Mouse (Mus musculus) myocyte (in vitro differentiated cells): Measurements from ENCODE around the gene Plxna1. TPM values are rescaled to one million over a fixed set of nuclear protein-coding genes. Genes with fewer than 3 reads are reported as not detected.

ENCODE experiments used
- H3K27me3 ChIP-seq: one replicate; pipeline ENCODE4 v1.6.1; 2011; ENCODE audit not compliant: control insufficient read depth, insufficient read depth, insufficient read length
- H3K36me3 ChIP-seq: one replicate; pipeline ENCODE4 v1.6.1; 2011; ENCODE audit not compliant: control insufficient read depth, insufficient read depth
- H3K4me2 ChIP-seq: one replicate; pipeline ENCODE4 v1.6.1; 2011; ENCODE audit warnings: low read depth, control low read depth
- H3K4me3 ChIP-seq: one replicate; pipeline ENCODE4 v1.5.1; 2011; ENCODE audit warnings: mild to moderate bottlenecking, control low read depth, moderate library complexity
- H3K79me2 ChIP-seq: one replicate; pipeline ENCODE4 v1.6.1; 2011; ENCODE audit not compliant: control insufficient read depth, insufficient read depth
- H3ac ChIP-seq: one replicate; pipeline ENCODE4 v1.6.1; 2011; ENCODE audit not compliant: control insufficient read depth, insufficient read length
- CEBPB ChIP-seq: IDR thresholded peaks from 2 replicates; pipeline ENCODE4 v1.6.1; 2011; ENCODE audit warnings: mild to moderate bottlenecking, moderate library complexity; ENCODE audit not compliant: poor library complexity, insufficient read depth, severe bottlenecking
- E2F4 ChIP-seq: IDR thresholded peaks from one replicate; pipeline ENCODE4 v1.6.1; 2011; ENCODE audit warnings: mild to moderate bottlenecking, control low read depth, moderate library complexity; ENCODE audit not compliant: insufficient read depth
- MAX ChIP-seq: IDR thresholded peaks from one replicate; pipeline ENCODE4 v1.6.1; 2011; ENCODE audit warnings: low read depth, mild to moderate bottlenecking, control low read depth
- MYOD1 ChIP-seq, 3 experiments: IDR thresholded peaks; one replicate each; pipeline ENCODE4 v1.6.1; 2011; ENCODE audit warnings: control low read depth in 2 of 3, low read depth in 2 of 3, mild to moderate bottlenecking in 2 of 3, moderate library complexity in 1 of 3; ENCODE audit not compliant: insufficient read length in 2 of 3, control insufficient read depth in 1 of 3
- MYOG ChIP-seq, 3 experiments: IDR thresholded peaks; one replicate each; pipeline ENCODE4 v1.6.1; 2011; ENCODE audit warnings: control low read depth in 2 of 3, low read depth in 2 of 3, mild to moderate bottlenecking in 2 of 3; ENCODE audit not compliant: insufficient read length in 2 of 3, control insufficient read depth in 1 of 3, insufficient read depth in 1 of 3
- POLR2A ChIP-seq: IDR thresholded peaks from one replicate; pipeline ENCODE4 v1.6.1; 2011; ENCODE audit warnings: low read depth, mild to moderate bottlenecking, control low read depth, moderate library complexity; ENCODE audit not compliant: insufficient read length
- POLR2AphosphoS2 ChIP-seq: IDR thresholded peaks from one replicate; pipeline ENCODE4 v1.6.1; 2011; ENCODE audit warnings: low read depth, control low read depth; ENCODE audit not compliant: insufficient read length
- REST ChIP-seq: IDR thresholded peaks from one replicate; pipeline ENCODE4 v1.6.1; 2011; ENCODE audit warnings: mild to moderate bottlenecking, control low read depth, moderate library complexity; ENCODE audit not compliant: insufficient read depth, insufficient read length
- SRF ChIP-seq: IDR thresholded peaks from one replicate; pipeline ENCODE4 v1.6.1; 2011; ENCODE audit warnings: low read depth; ENCODE audit not compliant: control insufficient read depth, insufficient read length
- TCF12 ChIP-seq: IDR thresholded peaks from one replicate; pipeline ENCODE4 v1.6.1; 2011; ENCODE audit warnings: mild to moderate bottlenecking, control low read depth; ENCODE audit not compliant: poor library complexity, insufficient read depth, severe bottlenecking
- TCF3 ChIP-seq: IDR thresholded peaks from one replicate; pipeline ENCODE4 v1.6.1; 2011; ENCODE audit warnings: low read depth, control low read depth; ENCODE audit not compliant: insufficient read length
- USF1 ChIP-seq: IDR thresholded peaks from one replicate; pipeline ENCODE4 v1.6.1; 2011; ENCODE audit warnings: low read depth, mild to moderate bottlenecking, control low read depth, moderate library complexity
- polyA plus RNA-seq: library from polyadenylated mRNA; unstranded; fragments of >200 nt; fragmentation: generic; extraction: Trizol; gene quantifications from one replicate; pipeline ENCODE4 v1.2.1, GENCODE M21; 2012; ENCODE audit warnings: missing spikeins

Gene Plxna1
- polyA plus RNA-seq, 1 experiment: 64.4 TPM

- H3K4me2 ChIP-seq: no peak overlapping the region
- TF ChIP-seq MYOD1 (IDR thresholded peaks at IDR 0.05; ENCODE audit: control insufficient read depth in 1 of 3, insufficient read length in 2 of 3, low read depth in 2 of 3): no peak
- no peak for TF ChIP-seq TCF3
- TF ChIP-seq USF1: no peak
- no peak for TF ChIP-seq POLR2A
- no peak for TF ChIP-seq POLR2AphosphoS2
- no peak for TF ChIP-seq SRF
- TF ChIP-seq TCF12: no peak
- no peak for TF ChIP-seq MYOG (IDR thresholded peaks at IDR 0.05; ENCODE audit: control insufficient read depth in 1 of 3, insufficient read depth in 1 of 3, insufficient read length in 2 of 3, low read depth in 2 of 3)
- no peak for TF ChIP-seq REST
- TF ChIP-seq CEBPB: no peak
- no peak for TF ChIP-seq MAX
- no peak for TF ChIP-seq E2F4
- no peaks in the 10 kb centered on the region for H3K36me3 ChIP-seq
- H3K27me3 ChIP-seq: peaks cover 7% of the 10 kb centered on the region
- no peaks in the 10 kb centered on the region for H3K79me2 ChIP-seq
- H3K4me3 ChIP-seq: no peak overlapping the region
- H3ac ChIP-seq: no peak overlapping the region
Measured at GRCm38 (mm10) chr6:89294621-89295020, 67.8 kb downstream of the Plxna1 start.

- no peaks in the 10 kb centered on the region for H3K79me2 ChIP-seq
- H3K36me3 ChIP-seq: no peaks in the 10 kb centered on the region
- TF ChIP-seq REST (no peak), TCF12 (no peak), MYOD1 (IDR thresholded peaks at IDR 0.05; ENCODE audit: control insufficient read depth in 1 of 3, insufficient read length in 2 of 3, low read depth in 2 of 3) (peak in 1 of 3 experiments; percentile 22), SRF (no peak), E2F4 (no peak), POLR2AphosphoS2 (no peak), MYOG (IDR thresholded peaks at IDR 0.05; ENCODE audit: control insufficient read depth in 1 of 3, insufficient read depth in 1 of 3, insufficient read length in 2 of 3, low read depth in 2 of 3) (peak in 1 of 3 experiments; percentile 29)
- H3K4me2 ChIP-seq: no peak overlapping the region
- no peak overlapping the region for H3K4me3 ChIP-seq
- peaks cover 7% of the 10 kb centered on the region for H3K27me3 ChIP-seq
- H3ac ChIP-seq: no peak overlapping the region
Measured at GRCm38 (mm10) chr6:89291494-89291893, 70.9 kb downstream of the Plxna1 start.

GRCm38 (mm10) chr6:89288156-89288555 is 74.3 kb downstream of the Plxna1 start:
- H3K4me2 ChIP-seq: no peak overlapping the region
- TF ChIP-seq MYOG (IDR thresholded peaks at IDR 0.05; ENCODE audit: control insufficient read depth in 1 of 3, insufficient read depth in 1 of 3, insufficient read length in 2 of 3, low read depth in 2 of 3) (no peak), USF1 (no peak), E2F4 (no peak), REST (no peak), POLR2A (no peak), MYOD1 (IDR thresholded peaks at IDR 0.05; ENCODE audit: control insufficient read depth in 1 of 3, insufficient read length in 2 of 3, low read depth in 2 of 3) (no peak), SRF (no peak), POLR2AphosphoS2 (no peak), TCF3 (no peak), CEBPB (no peak), MAX (no peak)

GRCm38 (mm10) chr6:89286700-89287428 is 75.6 kb downstream of the Plxna1 start:
- Histone ChIP-seq H3ac (no peak overlapping the region), H3K36me3 (no peaks in the 10 kb centered on the region), H3K79me2 (no peaks in the 10 kb centered on the region), H3K27me3 (peaks cover 7% of the 10 kb centered on the region), H3K4me2 (no peak overlapping the region), H3K4me3 (no peak overlapping the region)
- TF ChIP-seq CEBPB (no peak), USF1 (no peak), SRF (no peak), E2F4 (no peak), MYOD1 (IDR thresholded peaks at IDR 0.05; ENCODE audit: control insufficient read depth in 1 of 3, insufficient read length in 2 of 3, low read depth in 2 of 3) (no peak), TCF3 (no peak), REST (no peak), POLR2AphosphoS2 (no peak), MYOG (IDR thresholded peaks at IDR 0.05; ENCODE audit: control insufficient read depth in 1 of 3, insufficient read depth in 1 of 3, insufficient read length in 2 of 3, low read depth in 2 of 3) (no peak), TCF12 (no peak), POLR2A (no peak), MAX (no peak)

More at GRCm38 (mm10) chr6:89288156-89288555, 74.3 kb downstream of the Plxna1 start:
- no peaks in the 10 kb centered on the region for H3K79me2 ChIP-seq
- no peak overlapping the region for H3K4me3 ChIP-seq
- H3K27me3 ChIP-seq: peaks cover 7% of the 10 kb centered on the region
- H3ac ChIP-seq: no peak overlapping the region
- no peaks in the 10 kb centered on the region for H3K36me3 ChIP-seq
